Comparison of ENCODE assay signal across 8 mouse cellular contexts in genomic region chr12:101957942-101958544, GRCm38 (mm10). TPM values are rescaled to one million over a fixed set of nuclear protein-coding genes. Genes with fewer than 3 reads are reported as not detected.
DNase-seq lines count a peak whose midpoint lies in the region; ATAC-seq and TF ChIP-seq lines count a peak whose summit lies in the region.

TSS of gene Atxn3 (minus strand) at chr12:101958246.

- under 1% methylated on average over 53 of the region's 54 CpGs for WGBS in heart, embryonic 12.5 days
- 1% methylated on average over 49 of the region's 54 CpGs for whole genome bisulfite sequencing in kidney, postnatal 0 days
- WGBS in liver, embryonic 11.5 days, result under 1% methylated on average over 54 of the region's 54 CpGs
- WGBS in stomach, embryonic 14.5 days, result under 1% methylated on average over 54 of the region's 54 CpGs

- peak within 1 kb of the TSS; percentile 25; the same call in 1 of the 2 replicates for H3K27ac ChIP-seq in heart, embryonic 12.5 days (ENCODE audit: poor library complexity, severe bottlenecking)
- H3K27ac ChIP-seq in kidney, postnatal 0 days, result peak within 1 kb of the TSS; percentile 71
- H3K27ac ChIP-seq in liver, embryonic 11.5 days (ENCODE audit: low read depth, low read length), result peak within 1 kb of the TSS; percentile 75; the same call in 1 of the 2 replicates
- 0 out of 2 replicates have a peak within 1 kb of the TSS, but pooled peaks have one; percentile 53 for H3K27ac ChIP-seq in stomach, embryonic 14.5 days (ENCODE audit: low read length)

- no peaks in the 10 kb centered on the region for H3K36me3 ChIP-seq in heart, embryonic 12.5 days
- no peaks in the 10 kb centered on the region for H3K36me3 ChIP-seq in kidney, postnatal 0 days (ENCODE audit: insufficient read depth, low read length)
- no peaks in the 10 kb centered on the region for H3K36me3 ChIP-seq in liver, embryonic 11.5 days (ENCODE audit: control insufficient read depth, insufficient read depth, low read length)
- H3K36me3 ChIP-seq in stomach, embryonic 14.5 days (ENCODE audit: control insufficient read depth, insufficient read depth, low read length), result no peaks in the 10 kb centered on the region

- ATAC-seq in erythroblast, adult 5-6 weeks (replicated peaks; ENCODE audit: low FRiP score, poor library complexity, severe bottlenecking), result peak; percentile 99
- peak; percentile 100 for ATAC-seq in heart, embryonic 12.5 days (ENCODE audit: insufficient number of reproducible peaks, low FRiP score)
- peak; percentile 99 for ATAC-seq in kidney, postnatal 0 days (replicated peaks; ENCODE audit: low FRiP score, low read depth)
- ATAC-seq in liver, embryonic 11.5 days (replicated peaks; ENCODE audit: low FRiP score), result peak; percentile 98
- peak; percentile 99 for ATAC-seq in stomach, embryonic 14.5 days (ENCODE audit: insufficient number of reproducible peaks, insufficient read depth, low FRiP score, low read depth)

- H3K4me1 ChIP-seq in heart, embryonic 12.5 days (replicated peaks), result peaks cover 12% of the 10 kb centered on the region
- no peaks in the 10 kb centered on the region for H3K4me1 ChIP-seq in kidney, postnatal 0 days (replicated peaks; ENCODE audit: insufficient read depth, low read length)
- no peaks in the 10 kb centered on the region for H3K4me1 ChIP-seq in liver, embryonic 11.5 days (replicated peaks; ENCODE audit: control insufficient read depth, insufficient read depth, low read length)
- H3K4me1 ChIP-seq in stomach, embryonic 14.5 days (ENCODE audit: control insufficient read depth, insufficient read depth, low read length), result 0 out of 2 replicates have a peak, but pooled peaks cover 7% of the 10 kb centered on the region

- no peaks in the 10 kb centered on the region for H3K27me3 ChIP-seq in heart, embryonic 12.5 days (replicated peaks)
- H3K27me3 ChIP-seq in kidney, postnatal 0 days (ENCODE audit: insufficient read depth, low read length), result no peaks in the 10 kb centered on the region
- no peaks in the 10 kb centered on the region for H3K27me3 ChIP-seq in liver, embryonic 11.5 days (replicated peaks; ENCODE audit: control insufficient read depth, insufficient read depth, low read length)
- no peaks in the 10 kb centered on the region for H3K27me3 ChIP-seq in stomach, embryonic 14.5 days (ENCODE audit: control insufficient read depth, insufficient read depth, low read length)

- no peaks in the 10 kb centered on the region for H3K9me3 ChIP-seq in heart, embryonic 12.5 days (replicated peaks)
- no peaks in the 10 kb centered on the region for H3K9me3 ChIP-seq in kidney, postnatal 0 days (replicated peaks; ENCODE audit: low read length)
- H3K9me3 ChIP-seq in liver, embryonic 11.5 days (ENCODE audit: control insufficient read depth, low read length), result no peaks in the 10 kb centered on the region
- H3K9me3 ChIP-seq in stomach, embryonic 14.5 days (ENCODE audit: control insufficient read depth, low read depth, low read length), result no peaks in the 10 kb centered on the region

- peak; percentile 95 to 96 for DNase-seq in B cell, adult 2 months
- peak; percentile 99 for DNase-seq in brain, adult 2 months (ENCODE audit: low read depth, low spot score)
- DNase-seq in kidney, postnatal 0 days (ENCODE audit: low spot score), result peak; percentile 98
- peak; percentile 95 for DNase-seq in liver, embryonic 11.5 days (ENCODE audit: low spot score)
- peak; percentile 96 for DNase-seq in naive thymus-derived CD4-positive, alpha-beta T cell, adult 2 months (ENCODE audit: low read depth)

- peak within 1 kb of the TSS; percentile 82 for H3K4me3 ChIP-seq in heart, embryonic 12.5 days
- H3K4me3 ChIP-seq in kidney, postnatal 0 days (replicated peaks; ENCODE audit: low read depth, low read length), result peak within 1 kb of the TSS; percentile 81
- peak within 1 kb of the TSS; percentile 88 for H3K4me3 ChIP-seq in liver, embryonic 11.5 days (ENCODE audit: low read depth, low read length)
- peak within 1 kb of the TSS; percentile 80 for H3K4me3 ChIP-seq in stomach, embryonic 14.5 days (ENCODE audit: low read depth, low read length)

- H3K9ac ChIP-seq in heart, embryonic 12.5 days, result peak within 1 kb of the TSS; percentile 85
- peak within 1 kb of the TSS; percentile 81 for H3K9ac ChIP-seq in kidney, postnatal 0 days (ENCODE audit: low read depth, low read length)
- peak within 1 kb of the TSS; percentile 93 for H3K9ac ChIP-seq in liver, embryonic 11.5 days (ENCODE audit: low read depth, low read length)
- H3K9ac ChIP-seq in stomach, embryonic 14.5 days (replicated peaks; ENCODE audit: low read depth, low read length), result peak within 1 kb of the TSS; percentile 73

- peak within 1 kb of the TSS; percentile 72 for H3K4me2 ChIP-seq in heart, embryonic 12.5 days
- H3K4me2 ChIP-seq in kidney, postnatal 0 days (ENCODE audit: low read length), result peak within 1 kb of the TSS; percentile 64
- peak within 1 kb of the TSS; percentile 76 for H3K4me2 ChIP-seq in liver, embryonic 11.5 days
- peak within 1 kb of the TSS; percentile 68 for H3K4me2 ChIP-seq in stomach, embryonic 14.5 days (replicated peaks; ENCODE audit: low read depth, low read length)

- TF ChIP-seq CTCF in kidney, postnatal 0 days (IDR thresholded peaks at IDR 0.05; ENCODE audit: low read depth), result peak; percentile 80

RNA-seq across cellular contexts. Expression of gene Atxn3, which starts in this region (rescaled TPM):
- 11.0 and 14.4 TPM in 2 replicates for total RNA-seq in erythroblast, adult 5-6 weeks (2015; ENCODE audit: low replicate concordance)
- total RNA-seq in erythroblast, adult 5-6 weeks (2017; ENCODE audit: low replicate concordance), result 28.5 and 29.1 TPM in 2 replicates
- 10.6 and 11.0 TPM in 2 replicates for polyA plus RNA-seq in heart, embryonic 12.5 days (2016; fragmentation: Nextera tagmentation; extraction: Ambion mirVana)
- polyA plus RNA-seq in kidney, postnatal 0 days (2015; fragmentation: Nextera tagmentation; extraction: Ambion mirVana), result 13.1 and 13.9 TPM in 2 replicates
- 21.4 and 23.4 TPM in 2 replicates for polyA plus RNA-seq in liver, embryonic 11.5 days (2014; fragmentation: Nextera tagmentation; extraction: Ambion mirVana)
- 15.5 and 18.2 TPM in 2 replicates for polyA plus RNA-seq in stomach, embryonic 14.5 days (2014; fragmentation: Nextera tagmentation; extraction: Ambion mirVana)

Comparison
In these comparisons a context has a peak if more than half of its experiments do, and no peak if none do; other contexts are left out.
1. Peak in every context shown above with its lines: DNase-seq, ATAC-seq, H3K4me3 ChIP-seq and H3K27ac ChIP-seq.
2. H3K27ac ChIP-seq: peak in every context shown above with its lines; median percentile 75 in liver, embryonic 11.5 days; 71 in kidney, postnatal 0 days; 53 in stomach, embryonic 14.5 days; 25 in heart, embryonic 12.5 days.